Mouse (Mus musculus) lung, postnatal 14 days (tissue): ENCODE results near the gene Ush1c.

ENCODE experiments used
- DNase-seq: peaks from one replicate; pipeline ENCODE4 v3.0.0; 2021

Gene Ush1c

DNA sequence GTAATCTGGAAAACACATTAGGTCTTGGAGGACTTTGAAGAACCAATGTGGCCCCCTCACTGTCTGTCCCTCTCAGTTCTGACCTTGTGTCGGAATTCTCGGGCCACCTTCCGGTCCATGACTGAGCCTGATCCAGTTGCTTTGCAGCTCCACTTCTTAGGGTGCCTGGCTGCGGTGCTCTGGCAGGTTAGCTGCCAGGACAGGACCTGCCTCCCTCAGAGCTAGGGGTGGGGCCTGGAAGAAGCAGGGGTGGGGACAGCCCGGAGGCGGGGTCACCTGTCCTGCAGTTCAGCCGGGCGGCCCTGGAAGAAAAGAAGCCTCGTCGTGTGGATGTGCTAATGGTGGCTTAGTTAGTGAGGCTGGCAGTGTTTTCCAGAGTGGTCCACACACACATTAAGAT lies at the start of gene Ush1c:
Gene Ush1c (minus strand): TSS at position 158 of the 400 bp plus-strand sequence.
- DNase-seq, result peak; percentile 2

GRCm38 (mm10) chr7:46287051-46287450 lies 48.7 kb upstream of the Ush1c start:
- no peak for DNase-seq

DNA sequence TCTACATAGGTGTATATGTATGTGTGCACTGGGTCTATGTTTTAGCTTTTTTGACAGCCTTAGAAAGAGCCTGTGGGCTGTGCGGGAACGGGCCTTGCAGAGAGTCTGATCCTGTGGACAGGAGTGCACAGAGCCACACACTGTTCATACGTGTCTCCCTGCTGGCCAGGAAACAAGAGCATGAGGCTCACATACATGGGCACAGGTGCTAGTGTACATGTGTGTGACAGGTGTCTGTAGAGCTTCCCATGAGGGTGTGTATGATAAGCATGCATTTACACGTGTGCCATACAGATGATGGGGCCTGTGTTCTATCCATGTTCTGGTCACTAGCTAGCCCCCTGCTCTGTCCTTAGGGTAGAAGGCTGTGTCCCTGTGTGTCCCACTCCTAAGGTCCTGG lies 48.1 kb upstream of the Ush1c start:
- DNase-seq, result no peak

DNA sequence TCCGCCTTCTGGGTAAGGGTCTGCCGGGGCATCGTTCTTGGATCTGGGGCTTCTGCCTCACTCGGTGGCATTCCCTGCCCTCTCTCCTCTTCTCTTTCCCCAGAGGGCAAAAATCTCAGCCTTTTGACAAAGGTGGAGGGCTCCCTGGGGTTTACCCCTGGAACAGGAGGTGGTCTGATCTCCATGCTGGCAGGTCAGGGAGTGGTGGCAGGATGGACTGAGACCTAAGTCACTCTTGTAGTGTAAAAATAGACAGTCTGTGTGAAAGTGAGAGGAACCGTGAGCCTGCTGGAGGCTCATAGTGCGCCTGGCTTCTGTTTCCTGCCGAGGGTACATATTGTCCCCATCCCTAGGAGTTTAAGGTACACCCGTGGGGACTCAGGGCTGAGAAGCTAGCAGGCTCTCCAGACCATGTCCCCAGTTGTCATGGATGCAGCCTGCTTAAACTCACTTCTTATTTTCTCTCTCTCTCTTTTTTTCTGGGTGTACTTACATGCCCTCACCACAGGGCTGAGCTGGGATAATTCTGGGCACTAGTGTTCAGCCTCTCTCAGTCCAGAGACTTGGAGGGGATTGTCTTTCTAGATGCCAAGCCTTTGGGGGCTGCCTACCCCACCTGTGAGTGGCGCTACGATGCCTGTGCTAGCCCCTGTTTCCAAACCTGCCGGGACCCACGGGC lies 47.0 kb upstream of the Ush1c start:
- DNase-seq, result no peak

- DNase-seq, result peak; percentile 58
These were observed 45.4 kb upstream of the Ush1c start for GRCm38 (mm10) chr7:46283681-46284080.

DNA sequence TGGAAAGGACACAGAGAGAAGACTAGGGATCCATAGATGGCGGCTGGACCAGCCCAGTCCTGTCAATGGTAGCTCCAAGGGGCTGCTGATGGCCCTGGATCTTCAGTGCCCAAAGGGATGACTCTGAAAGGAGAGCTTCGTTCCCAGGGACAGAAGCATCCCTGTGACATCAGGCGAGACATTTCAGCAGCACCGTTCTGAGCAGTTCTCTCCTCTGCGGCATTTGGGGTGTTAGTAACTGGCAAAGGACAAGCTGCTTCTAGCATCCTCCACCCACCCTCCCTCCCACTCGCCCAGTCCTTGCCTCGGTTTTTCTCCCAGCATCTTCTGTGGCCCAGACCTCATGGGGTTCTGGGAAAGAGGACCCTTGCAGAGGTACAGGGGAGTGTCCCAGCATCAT lies 44.0 kb upstream of the Ush1c start:
- no peak for DNase-seq

DNA sequence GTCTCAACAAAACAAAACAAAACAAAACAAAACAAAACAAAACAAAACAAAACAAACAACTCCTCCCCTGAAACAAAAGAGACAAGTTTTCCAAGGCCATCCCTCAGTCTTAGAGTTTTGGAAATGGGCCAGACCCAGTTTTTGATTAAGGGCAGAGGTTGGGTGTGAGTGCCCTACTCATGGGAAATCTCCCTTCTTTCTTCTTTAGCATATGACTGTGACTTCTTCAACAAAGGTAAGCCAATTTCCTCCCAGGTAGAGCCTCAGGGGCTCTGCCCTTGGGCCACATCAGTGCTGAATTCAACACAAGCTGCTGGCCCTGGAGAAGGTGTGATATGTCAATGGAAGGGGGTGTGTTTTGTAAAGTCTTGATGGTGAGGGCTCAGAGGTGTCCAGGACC lies 42.6 kb upstream of the Ush1c start:
- DNase-seq, result no peak

DNA sequence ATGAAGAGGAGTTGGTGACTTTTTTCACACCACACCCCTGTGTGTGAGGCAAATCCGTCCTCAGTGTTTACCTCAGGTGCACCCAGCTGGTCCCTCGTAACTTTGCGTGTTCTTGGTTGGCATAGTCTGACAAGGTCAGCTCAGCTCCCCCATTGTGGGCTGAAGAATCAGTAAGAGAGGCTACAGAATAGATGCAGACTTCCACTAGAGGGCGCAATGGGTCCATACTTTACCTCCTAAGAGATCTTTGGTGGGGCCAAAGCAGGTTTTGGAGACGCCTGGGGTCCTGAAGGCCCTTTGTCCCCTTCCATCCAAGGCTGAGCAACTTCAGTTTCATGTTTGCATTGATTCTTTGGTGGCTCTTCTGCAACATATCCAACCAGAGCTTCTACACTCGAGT lies 41.6 kb upstream of the Ush1c start:
- peak; percentile 70 for DNase-seq

DNA sequence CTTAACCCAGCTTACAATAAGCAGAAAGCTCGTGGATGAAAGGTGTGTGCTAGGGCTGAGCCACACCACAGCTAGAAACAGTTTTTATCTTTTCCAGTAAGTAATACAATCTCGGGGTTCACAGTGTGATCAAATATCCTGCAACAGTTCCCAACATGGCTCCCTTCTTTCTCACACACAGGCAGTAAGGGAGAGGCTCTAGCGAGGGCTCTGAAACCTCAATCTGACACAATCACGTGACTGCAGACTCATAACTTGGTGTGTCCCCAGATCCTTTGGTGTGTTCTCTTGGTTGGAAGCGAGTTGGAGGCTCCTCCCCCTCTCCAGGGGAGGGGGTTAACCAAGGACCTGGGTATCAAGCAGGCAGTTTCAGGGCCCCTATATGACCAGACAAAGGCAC lies 37.9 kb upstream of the Ush1c start:
- DNase-seq, result no peak

DNA sequence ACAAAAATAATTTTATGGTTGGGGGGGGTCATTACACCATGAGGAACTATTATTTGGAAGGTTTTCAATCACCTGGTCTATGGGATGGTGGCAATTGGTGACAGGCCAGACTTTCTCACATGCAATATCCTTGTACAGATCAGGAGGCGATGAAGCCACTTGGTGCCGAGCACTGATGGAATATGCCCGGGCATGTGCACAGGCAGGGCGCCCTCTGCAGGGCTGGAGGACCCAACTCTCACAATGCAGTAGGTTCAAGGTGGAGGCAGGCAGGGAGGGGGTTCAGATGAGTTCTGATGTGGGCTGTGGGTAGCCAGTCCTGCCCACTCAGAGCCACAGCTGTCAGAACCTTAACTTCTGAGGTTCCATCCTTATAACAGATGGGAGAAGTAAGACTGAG lies 13.5 kb upstream of the Ush1c start:
- no peak for DNase-seq

DNA sequence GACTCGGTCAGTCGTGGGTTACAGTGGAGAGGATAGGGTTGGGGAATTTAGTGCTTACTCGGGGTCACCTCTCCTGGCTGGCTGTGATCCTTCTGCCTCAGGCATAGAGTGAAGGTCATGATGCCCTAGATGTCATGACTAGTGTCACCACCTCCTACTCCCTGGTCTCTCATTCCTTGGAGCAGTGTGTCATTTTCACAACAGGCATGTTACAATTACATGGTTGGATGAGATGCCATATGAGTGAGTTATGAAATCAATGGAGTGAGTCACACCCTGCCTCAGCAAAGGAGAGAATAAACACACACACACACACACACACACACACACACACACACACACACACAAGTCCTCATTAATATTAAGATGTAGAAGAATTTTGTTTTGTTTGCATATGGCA lies 9.3 kb upstream of the Ush1c start:
- no peak for DNase-seq

GRCm38 (mm10) chr7:46246876-46247275 lies 8.6 kb upstream of the Ush1c start:
- DNase-seq, result no peak

DNA sequence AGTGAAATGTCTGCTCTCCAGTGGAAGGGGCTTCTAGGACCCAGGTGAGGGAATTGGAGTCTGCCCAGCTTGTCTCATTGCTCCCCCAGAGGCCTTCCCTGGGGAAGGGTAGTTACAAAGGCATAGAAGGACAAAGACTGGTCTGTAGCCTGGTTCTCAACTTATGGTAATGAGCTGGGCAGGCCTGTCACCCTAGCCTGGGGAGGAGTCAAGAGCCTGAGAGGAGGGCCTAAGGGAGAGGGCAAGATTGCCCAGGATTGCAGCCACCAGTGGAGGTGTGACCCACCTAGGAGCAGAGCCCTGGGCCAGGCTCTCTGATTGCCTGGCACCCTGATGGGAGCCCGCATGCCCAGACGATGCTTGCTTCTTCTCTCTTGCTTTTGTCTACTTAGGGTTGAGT lies 2.4 kb upstream of the Ush1c start, which contains the start of gene Otog:
Gene Otog (plus strand): TSS at position 292 of the 400 bp plus-strand sequence.
- no peak for DNase-seq

DNA sequence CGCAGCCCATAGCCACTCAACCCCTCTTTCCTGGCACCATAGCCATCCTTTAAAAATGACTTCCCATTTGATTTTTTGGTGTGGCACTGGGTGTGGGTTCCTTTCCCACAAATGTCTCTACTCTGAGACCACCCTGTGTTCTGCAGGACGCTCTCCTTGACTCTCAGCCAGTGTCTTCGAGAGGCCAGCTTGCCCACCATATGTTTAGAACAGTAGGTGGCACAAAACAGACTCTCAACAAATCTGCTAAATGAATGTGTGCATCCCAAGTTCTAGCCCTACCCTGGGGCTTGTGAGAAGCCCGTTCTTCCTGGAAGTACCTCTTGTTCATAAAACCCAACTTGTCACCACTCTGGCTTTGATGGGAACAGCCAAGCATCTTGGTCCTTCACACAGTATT lies 1.8 kb upstream of the Ush1c start:
- DNase-seq, result no peak

DNA sequence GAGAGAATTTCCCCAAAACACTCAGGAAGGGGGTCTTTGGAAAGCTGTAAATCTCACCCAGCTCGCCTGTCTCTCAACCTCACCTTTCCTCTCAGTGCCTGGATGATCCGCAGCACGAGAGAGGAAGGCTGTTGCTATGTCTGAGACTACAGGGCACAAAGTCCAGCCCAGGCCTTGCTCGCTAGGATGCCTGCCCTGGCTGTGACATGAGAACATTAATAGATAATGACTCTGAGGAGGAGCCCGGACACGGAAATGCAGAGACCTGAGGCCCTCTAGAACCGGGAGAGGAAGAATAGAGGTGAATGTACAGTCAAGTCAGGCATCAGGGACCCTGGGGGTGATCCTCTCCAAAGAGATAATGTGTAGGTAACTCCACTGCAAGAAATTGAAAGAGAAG lies 1.1 kb downstream of the Ush1c start:
- DNase-seq, result no peak

- no peak for DNase-seq
These were observed 1.9 kb downstream of the Ush1c start for GRCm38 (mm10) chr7:46236363-46236762.

- DNase-seq, result no peak
These were observed 2.4 kb downstream of the Ush1c start for GRCm38 (mm10) chr7:46235948-46236347.

DNA sequence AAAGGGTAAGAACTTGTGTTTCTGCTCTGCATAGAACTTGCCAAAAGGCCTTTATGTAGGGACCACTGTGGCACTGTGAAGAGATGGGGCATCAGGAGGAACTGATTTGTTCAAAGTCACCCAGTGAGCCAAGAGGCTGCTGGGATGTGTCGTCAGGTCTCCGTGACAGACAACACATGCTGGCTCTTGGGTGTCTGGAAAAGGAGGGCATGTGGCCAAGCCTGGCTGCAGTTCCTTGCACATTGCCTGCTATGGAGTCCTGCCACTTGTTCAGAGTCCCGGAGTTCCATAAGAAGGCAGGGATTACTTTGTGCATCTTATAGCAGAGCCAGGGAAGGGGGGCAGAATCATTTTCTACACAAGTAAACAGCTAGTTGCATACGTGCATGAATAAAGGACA lies 11.4 kb downstream of the Ush1c start:
- DNase-seq, result peak; percentile 19

DNA sequence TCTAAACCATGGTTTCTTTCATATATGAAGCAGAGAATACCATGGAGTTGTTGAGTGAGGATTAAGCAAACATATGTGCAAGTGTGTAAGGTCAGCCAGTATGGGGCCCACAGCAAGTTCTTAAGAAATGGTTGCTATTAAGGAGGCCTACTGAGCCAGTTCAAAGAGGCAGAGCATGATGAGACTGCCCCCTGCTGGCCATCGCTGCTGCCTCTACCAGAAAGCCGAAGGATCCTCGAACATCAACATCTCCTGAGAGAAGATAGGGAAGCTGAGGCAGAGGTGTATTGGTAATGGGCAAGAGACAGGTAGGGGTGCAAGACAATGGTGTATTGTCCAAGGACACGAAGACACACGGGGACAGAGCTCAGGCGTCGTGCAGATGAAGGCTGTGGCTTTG lies 12.1 kb downstream of the Ush1c start:
- DNase-seq, result peak; percentile 53

DNA sequence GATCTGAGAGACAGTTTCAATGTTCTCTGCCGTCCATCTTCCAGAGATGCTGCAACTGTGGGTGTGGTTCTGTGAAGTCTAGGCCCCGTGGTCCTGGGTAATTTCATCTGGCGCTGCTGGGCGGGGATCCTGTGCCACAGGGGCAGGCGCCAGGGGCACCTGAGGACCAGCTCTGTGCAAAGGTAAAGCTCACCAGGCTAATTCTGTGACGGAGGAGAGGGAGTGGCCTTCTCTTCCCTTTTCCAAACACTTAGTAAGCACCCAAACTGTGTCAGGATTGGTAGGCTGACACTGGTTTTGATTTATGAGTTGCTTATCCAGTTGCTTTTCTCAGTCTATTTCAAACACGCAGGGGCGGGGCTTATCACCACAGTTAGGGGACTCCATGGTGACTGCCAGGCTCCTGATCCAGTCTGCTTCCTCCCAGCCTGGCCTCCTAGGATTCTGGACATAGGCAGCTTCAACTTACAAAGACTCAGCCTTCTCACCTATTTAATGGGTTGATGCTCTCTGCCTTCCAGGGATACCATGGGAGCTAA lies 17.6 kb downstream of the Ush1c start:
- DNase-seq, result no peak

- DNase-seq, result no peak
These were observed 19.9 kb downstream of the Ush1c start for GRCm38 (mm10) chr7:46218415-46218814.

GRCm38 (mm10) chr7:46216481-46216880 lies 21.8 kb downstream of the Ush1c start:
- DNase-seq, result no peak

DNA sequence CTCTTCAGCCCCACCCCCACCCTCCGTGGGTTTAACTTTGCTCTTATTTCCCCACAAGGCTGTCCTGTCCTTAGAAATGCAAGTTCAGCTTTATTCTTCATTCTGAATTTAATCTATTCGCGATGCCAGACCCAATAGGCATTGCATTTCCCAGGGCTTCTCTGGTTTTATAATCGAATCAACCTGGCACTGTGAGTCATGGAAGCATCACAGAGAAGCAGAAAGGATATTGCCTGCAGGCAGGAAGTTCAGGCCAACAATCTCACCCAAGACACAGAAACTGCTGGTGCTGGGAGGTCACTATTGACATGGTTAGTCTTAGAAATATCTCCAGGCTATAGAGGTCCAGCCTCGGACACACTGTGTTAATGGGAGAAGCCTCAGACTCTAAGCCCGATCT lies 28.0 kb downstream of the Ush1c start:
- DNase-seq, result no peak

DNA sequence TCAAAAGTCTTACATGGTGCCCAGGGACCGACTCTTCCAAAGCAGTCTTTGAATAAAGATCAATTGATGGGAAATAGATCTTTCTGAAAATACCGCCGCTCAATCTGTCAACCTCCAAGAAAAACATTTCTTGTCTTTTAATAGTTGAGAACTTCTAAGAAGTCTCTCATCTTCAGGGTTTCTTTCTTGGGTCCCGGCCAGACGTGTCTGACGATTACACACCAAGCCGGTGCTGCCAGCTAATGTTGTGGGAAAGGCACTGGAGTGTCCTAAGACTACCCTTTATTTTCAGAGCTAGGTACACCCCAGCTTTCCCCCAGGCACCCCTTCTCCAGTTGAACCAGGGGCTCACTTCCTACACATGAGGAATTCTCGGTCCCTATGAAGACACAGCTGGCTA lies 30.2 kb downstream of the Ush1c start:
- no peak for DNase-seq

- no peak for DNase-seq
These were observed 33.5 kb downstream of the Ush1c start for GRCm38 (mm10) chr7:46204775-46205174.
